Mouse (Mus musculus): ENCODE measurements around the gene Nkx2-3. TPM values are rescaled to one million over a fixed set of nuclear protein-coding genes. Genes with fewer than 3 reads are reported as not detected.

Nkx2-3 gene
- polyA plus RNA-seq, 1 experiment from 2014 or later = 2.7 TPM

- 13% methylated on average over 5 of the region's 5 CpGs for WGBS
- Histone ChIP-seq H3K4me1 (peaks cover 5% of the 10 kb centered on the region; the same call in 1 of the 2 replicates), H3K27me3 (peaks cover 97% of the 10 kb centered on the region), H3K9me3 (replicated peaks) (no peaks in the 10 kb centered on the region), H3K27ac (replicated peaks) (no peak overlapping the region), H3K4me3 (replicated peaks) (no peak overlapping the region), H3K4me2 (replicated peaks) (no peak overlapping the region), H3K9ac (no peak overlapping the region), H3K36me3 (no peaks in the 10 kb centered on the region)
- no peak for ATAC-seq (ENCODE audit: insufficient number of reproducible peaks, low FRiP score, low TSS enrichment, low read depth)
These were observed 15.1 kb upstream of the Nkx2-3 start for GRCm38 (mm10) chr19:43596981-43597380.

GRCm38 (mm10) chr19:43598741-43599660, 13.1 kb upstream of the Nkx2-3 start:
- no peak for ATAC-seq (ENCODE audit: insufficient number of reproducible peaks, low FRiP score, low TSS enrichment, low read depth)
- H3K4me2 ChIP-seq (replicated peaks) = no peak overlapping the region
- no peak overlapping the region for H3K27ac ChIP-seq (replicated peaks)
- no peak overlapping the region for H3K9ac ChIP-seq
- peaks cover 5% of the 10 kb centered on the region; the same call in 1 of the 2 replicates for H3K4me1 ChIP-seq
- H3K9me3 ChIP-seq (replicated peaks) = no peaks in the 10 kb centered on the region
- WGBS = 5% methylated on average over 25 of the region's 25 CpGs
- peaks cover 97% of the 10 kb centered on the region for H3K27me3 ChIP-seq
- no peaks in the 10 kb centered on the region for H3K36me3 ChIP-seq
- no peak overlapping the region for H3K4me3 ChIP-seq (replicated peaks)

GRCm38 (mm10) chr19:43599776-43600544, 12.2 kb upstream of the Nkx2-3 start:
- WGBS = under 1% methylated on average over 27 of the region's 27 CpGs
- no peak overlapping the region for H3K4me3 ChIP-seq (replicated peaks)

GRCm38 (mm10) chr19:43600545-43601331, 11.4 kb upstream of the Nkx2-3 start:
- peaks cover 99% of the 10 kb centered on the region for H3K27me3 ChIP-seq
- no peak overlapping the region for H3K4me3 ChIP-seq (replicated peaks)
- peaks cover 5% of the 10 kb centered on the region; the same call in 1 of the 2 replicates for H3K4me1 ChIP-seq
- H3K36me3 ChIP-seq = no peaks in the 10 kb centered on the region
- no peak for ATAC-seq (ENCODE audit: insufficient number of reproducible peaks, low FRiP score, low TSS enrichment, low read depth)
- 3% methylated on average over 33 of the region's 33 CpGs for WGBS
- H3K9ac ChIP-seq = no peak overlapping the region
- no peak overlapping the region for H3K4me2 ChIP-seq (replicated peaks)
- no peaks in the 10 kb centered on the region for H3K9me3 ChIP-seq (replicated peaks)
- H3K27ac ChIP-seq (replicated peaks) = no peak overlapping the region

More at GRCm38 (mm10) chr19:43599776-43600544, 12.2 kb upstream of the Nkx2-3 start:
- H3K9me3 ChIP-seq (replicated peaks) = no peaks in the 10 kb centered on the region
- H3K27ac ChIP-seq (replicated peaks) = no peak overlapping the region
- peaks cover 99% of the 10 kb centered on the region for H3K27me3 ChIP-seq
- H3K9ac ChIP-seq = no peak overlapping the region
- no peaks in the 10 kb centered on the region for H3K36me3 ChIP-seq
- ATAC-seq (ENCODE audit: insufficient number of reproducible peaks, low FRiP score, low TSS enrichment, low read depth) = no peak
- H3K4me2 ChIP-seq (replicated peaks) = no peak overlapping the region; the same call in 1 of the 2 replicates
- peaks cover 5% of the 10 kb centered on the region; the same call in 1 of the 2 replicates for H3K4me1 ChIP-seq

GRCm38 (mm10) chr19:43601440-43601839, 10.7 kb upstream of the Nkx2-3 start:
- WGBS = 3% methylated on average over 27 of the region's 27 CpGs

GRCm38 (mm10) chr19:43601996-43602590, 10.0 kb upstream of the Nkx2-3 start:
- 7% methylated on average over 12 of the region's 12 CpGs for WGBS
- Histone ChIP-seq H3K9me3 (replicated peaks) (no peaks in the 10 kb centered on the region), H3K9ac (no peak overlapping the region)

More at GRCm38 (mm10) chr19:43601440-43601839, 10.7 kb upstream of the Nkx2-3 start:
- no peaks in the 10 kb centered on the region for H3K9me3 ChIP-seq (replicated peaks)
- H3K27ac ChIP-seq (replicated peaks) = no peak overlapping the region
- H3K27me3 ChIP-seq = peaks cover 99% of the 10 kb centered on the region
- no peak for ATAC-seq (ENCODE audit: insufficient number of reproducible peaks, low FRiP score, low TSS enrichment, low read depth)
- H3K4me1 ChIP-seq = peaks cover 5% of the 10 kb centered on the region; the same call in 1 of the 2 replicates
- H3K4me3 ChIP-seq (replicated peaks) = no peak overlapping the region
- no peaks in the 10 kb centered on the region for H3K36me3 ChIP-seq
- no peak overlapping the region for H3K4me2 ChIP-seq (replicated peaks)
- H3K9ac ChIP-seq = no peak overlapping the region

GRCm38 (mm10) chr19:43603521-43603920, 8.6 kb upstream of the Nkx2-3 start:
- Histone ChIP-seq H3K4me1 (peaks cover 5% of the 10 kb centered on the region; the same call in 1 of the 2 replicates), H3K4me3 (replicated peaks) (no peak overlapping the region), H3K9me3 (replicated peaks) (no peaks in the 10 kb centered on the region), H3K9ac (no peak overlapping the region), H3K27ac (replicated peaks) (no peak overlapping the region), H3K36me3 (no peaks in the 10 kb centered on the region), H3K4me2 (replicated peaks) (no peak overlapping the region), H3K27me3 (peaks cover 97% of the 10 kb centered on the region)
- 3% methylated on average over 5 of the region's 5 CpGs for WGBS
- no peak for ATAC-seq (ENCODE audit: insufficient number of reproducible peaks, low FRiP score, low TSS enrichment, low read depth)

More at GRCm38 (mm10) chr19:43601996-43602590, 10.0 kb upstream of the Nkx2-3 start:
- Histone ChIP-seq H3K4me2 (replicated peaks) (no peak overlapping the region), H3K4me1 (peaks cover 5% of the 10 kb centered on the region; the same call in 1 of the 2 replicates), H3K27ac (replicated peaks) (no peak overlapping the region), H3K27me3 (peaks cover 99% of the 10 kb centered on the region), H3K4me3 (replicated peaks) (no peak overlapping the region), H3K36me3 (no peaks in the 10 kb centered on the region)
- no peak for ATAC-seq (ENCODE audit: insufficient number of reproducible peaks, low FRiP score, low TSS enrichment, low read depth)

GRCm38 (mm10) chr19:43604492-43605120, 7.5 kb upstream of the Nkx2-3 start:
- WGBS = 4% methylated on average over 7 of the region's 7 CpGs

GRCm38 (mm10) chr19:43605666-43606551, 6.2 kb upstream of the Nkx2-3 start:
- Histone ChIP-seq H3K4me3 (replicated peaks) (no peak overlapping the region), H3K27me3 (peaks cover 94% of the 10 kb centered on the region), H3K36me3 (no peaks in the 10 kb centered on the region), H3K4me1 (peaks cover 4% of the 10 kb centered on the region; the same call in 1 of the 2 replicates), H3K9me3 (replicated peaks) (no peaks in the 10 kb centered on the region), H3K4me2 (replicated peaks) (no peak overlapping the region), H3K27ac (replicated peaks) (no peak overlapping the region), H3K9ac (no peak overlapping the region)
- 5% methylated on average over 17 of the region's 17 CpGs for WGBS
- ATAC-seq (ENCODE audit: insufficient number of reproducible peaks, low FRiP score, low TSS enrichment, low read depth) = no peak

More at GRCm38 (mm10) chr19:43604492-43605120, 7.5 kb upstream of the Nkx2-3 start:
- no peak overlapping the region for H3K4me2 ChIP-seq (replicated peaks)
- no peaks in the 10 kb centered on the region for H3K36me3 ChIP-seq
- no peaks in the 10 kb centered on the region for H3K9me3 ChIP-seq (replicated peaks)
- no peak for ATAC-seq (ENCODE audit: insufficient number of reproducible peaks, low FRiP score, low TSS enrichment, low read depth)
- H3K9ac ChIP-seq = no peak overlapping the region
- no peak overlapping the region for H3K27ac ChIP-seq (replicated peaks)
- no peak overlapping the region for H3K4me3 ChIP-seq (replicated peaks)
- H3K27me3 ChIP-seq = peaks cover 94% of the 10 kb centered on the region
- peaks cover 4% of the 10 kb centered on the region; the same call in 1 of the 2 replicates for H3K4me1 ChIP-seq

Measured in embryonic facial prominence, embryonic 15.5 days (tissue).